Mouse (Mus musculus): Measurements from ENCODE around the gene Sftpd. TPM values are rescaled to one million over a fixed set of nuclear protein-coding genes. Genes with fewer than 3 reads are reported as not detected.

Gene Sftpd
- not detected for polyA plus RNA-seq (2017; shearing (Covaris generic))

GRCm38 (mm10) chr14:41185059-41185821 is at the start of gene Sftpd:
Sftpd (minus strand) TSS chr14:41185149.

GRCm38 (mm10) chr14:41151220-41151898 is 33.6 kb downstream of the Sftpd start, which contains the start of gene Mbl1:
Mbl1 (plus strand) TSS chr14:41151458.

GRCm38 (mm10) chr14:41131540-41131939 is 53.4 kb downstream of the Sftpd start, which contains the start of gene Sftpa1:
Sftpa1 (plus strand) TSS chr14:41131782.

Other genes starting within 250 kb of the Sftpd start
- gene Tspan14, start 218.3 kb downstream of the Sftpd start, polyA plus RNA-seq (2017; shearing (Covaris generic)) = 138 TPM
- 10.9 TPM for gene Fam213a, start 171.4 kb downstream of the Sftpd start, polyA plus RNA-seq (2017; shearing (Covaris generic))
- not detected for gene Dydc2, start 115.9 kb downstream of the Sftpd start, polyA plus RNA-seq (2017; shearing (Covaris generic))
- not detected for gene Dydc1, start 112.2 kb downstream of the Sftpd start, polyA plus RNA-seq (2017; shearing (Covaris generic))
- gene Mat1a, start 80.1 kb downstream of the Sftpd start, polyA plus RNA-seq (2017; shearing (Covaris generic)) = not detected
- gene Sftpa1, start 53.4 kb downstream of the Sftpd start, polyA plus RNA-seq (2017; shearing (Covaris generic)) = not detected
- gene Mbl1, start 33.7 kb downstream of the Sftpd start, polyA plus RNA-seq (2017; shearing (Covaris generic)) = not detected
- not detected for gene Gm2832, start 93.7 kb upstream of the Sftpd start, polyA plus RNA-seq (2017; shearing (Covaris generic))
- not detected for gene Gm5798, start 163.5 kb upstream of the Sftpd start, polyA plus RNA-seq (2017; shearing (Covaris generic))
- gene Gm7945, start 201.2 kb upstream of the Sftpd start, polyA plus RNA-seq (2017; shearing (Covaris generic)) = not detected
- gene Gm6482, start 223.1 kb upstream of the Sftpd start, polyA plus RNA-seq (2017; shearing (Covaris generic)) = not detected